Mouse (Mus musculus) limb, embryonic 14.5 days (tissue): ENCODE measurements at regions not wholly inside any gene's neighbourhood (a gene's known extent, or its start where the extent isn't known, plus 50 kb on each side); places are given as distances from the start of the nearest gene placed in this dataset.

Experiments used
- ATAC-seq: fragments of 200-750 bp; cut with Nextera tagmentation; 2 replicates; pipeline ENCODE4 v1.8.0; 2017; ENCODE audit warnings: low read depth, moderate number of reproducible peaks, moderate TSS enrichment; ENCODE audit not compliant: low FRiP score
- DNase-seq: peaks from one replicate; pipeline ENCODE4 v3.0.0-alpha.2; 2015; ENCODE audit warnings: low spot score
- H3K27ac ChIP-seq: fragments of 300-500 bp; sonication (generic); replicated peaks from 2 replicates; pipeline ENCODE4 v1.5.1; 2014; ENCODE audit warnings: low read depth, mild to moderate bottlenecking, low read length, moderate library complexity, mixed read lengths
- H3K27me3 ChIP-seq: fragments of 300-500 bp; sonication (generic); 2 replicates; pipeline ENCODE4 v1.6.1; 2014; ENCODE audit warnings: low read length, mixed read lengths; ENCODE audit not compliant: control insufficient read depth, insufficient read depth
- H3K36me3 ChIP-seq: fragments of 300-500 bp; sonication (generic); 2 replicates; pipeline ENCODE4 v1.6.1; 2014; ENCODE audit warnings: mild to moderate bottlenecking, low read length, moderate library complexity, mixed read lengths; ENCODE audit not compliant: control insufficient read depth, insufficient read depth
- H3K4me1 ChIP-seq: fragments of 300-500 bp; sonication (generic); 2 replicates; pipeline ENCODE4 v1.6.1; 2014; ENCODE audit warnings: antibody characterized with exemption, low read length, mixed read lengths; ENCODE audit not compliant: control insufficient read depth, insufficient read depth
- H3K4me2 ChIP-seq: fragments of 300-500 bp; sonication (generic); replicated peaks from 2 replicates; pipeline ENCODE4 v1.6.1; 2014; ENCODE audit warnings: low read depth, mild to moderate bottlenecking, low read length, moderate library complexity; ENCODE audit not compliant: severe bottlenecking
- H3K4me3 ChIP-seq: fragments of 300-500 bp; sonication (generic); replicated peaks from 2 replicates; pipeline ENCODE4 v1.5.1; 2014; ENCODE audit warnings: low read length
- H3K9ac ChIP-seq: fragments of 300-500 bp; sonication (generic); 2 replicates; pipeline ENCODE4 v1.6.1; 2014; ENCODE audit warnings: mild to moderate bottlenecking, low read depth, low read length, moderate library complexity; ENCODE audit not compliant: severe bottlenecking
- H3K9me3 ChIP-seq: fragments of 300-500 bp; sonication (generic); 2 replicates; pipeline ENCODE4 v1.6.1; 2016; ENCODE audit warnings: low read length; ENCODE audit not compliant: control insufficient read depth
- POLR2A ChIP-seq: fragments of 200-500 bp; IDR thresholded peaks from 2 replicates; pipeline ENCODE4 v1.8.0; 2012; ENCODE audit warnings: inconsistent platforms, mild to moderate bottlenecking, moderate library complexity, borderline replicate concordance; ENCODE audit not compliant: insufficient read depth, insufficient read length; ENCODE audit errors: extremely low read depth
- WGBS: fragments of 180-500 bp; shearing (Covaris S2); extraction: QIAGEN DNeasy Blood & Tissue Kit; methylation state at CpG from one replicate; pipeline ENCODE4 v1.1.7; 2014; 5-methylcytosine and 5-hydroxymethylcytosine counted together

- no peak overlapping the region for H3K9ac ChIP-seq
- no peaks in the 10 kb centered on the region for H3K36me3 ChIP-seq
- ATAC-seq = no peak
- no peak overlapping the region for H3K27ac ChIP-seq
- 53% methylated on average over 6 of the region's 6 CpGs for WGBS
- H3K4me2 ChIP-seq = no peak overlapping the region
- no peak for TF ChIP-seq POLR2A
- no peak for DNase-seq
- H3K9me3 ChIP-seq = no peaks in the 10 kb centered on the region
- H3K4me3 ChIP-seq = no peak overlapping the region
- no peaks in the 10 kb centered on the region for H3K4me1 ChIP-seq
- H3K27me3 ChIP-seq = no peaks in the 10 kb centered on the region
Measured at GRCm38 (mm10) chr1:76433481-76433941, 887.4 kb downstream of the Slc4a3 start.

- ATAC-seq = no peak
- H3K9me3 ChIP-seq = no peaks in the 10 kb centered on the region
- H3K9ac ChIP-seq = no peak overlapping the region
- no peak overlapping the region for H3K4me2 ChIP-seq
- H3K27ac ChIP-seq = no peak overlapping the region
- no peaks in the 10 kb centered on the region for H3K27me3 ChIP-seq
- 69% methylated on average over 10 of the region's 10 CpGs for WGBS
- no peak for TF ChIP-seq POLR2A
- H3K36me3 ChIP-seq = no peaks in the 10 kb centered on the region
- no peak overlapping the region for H3K4me3 ChIP-seq
- H3K4me1 ChIP-seq = no peaks in the 10 kb centered on the region
- DNase-seq = no peak
Measured at GRCm38 (mm10) chr1:76450539-76451214, 904.6 kb downstream of the Slc4a3 start.

GRCm38 (mm10) chr1:76453160-76453710 lies 907.2 kb downstream of the Slc4a3 start:
- Histone ChIP-seq H3K9me3 (no peaks in the 10 kb centered on the region), H3K27me3 (no peaks in the 10 kb centered on the region), H3K36me3 (no peaks in the 10 kb centered on the region), H3K4me1 (no peaks in the 10 kb centered on the region), H3K4me3 (no peak overlapping the region), H3K27ac (no peak overlapping the region), H3K9ac (no peak overlapping the region), H3K4me2 (no peak overlapping the region)
- DNase-seq = no peak
- TF ChIP-seq POLR2A = no peak
- ATAC-seq = no peak
- 81% methylated on average over 7 of the region's 7 CpGs for WGBS

GRCm38 (mm10) chr1:76466562-76466961 lies 920.5 kb downstream of the Slc4a3 start:
- no peak for ATAC-seq
- TF ChIP-seq POLR2A = no peak
- Histone ChIP-seq H3K4me3 (no peak overlapping the region), H3K9ac (no peak overlapping the region), H3K36me3 (no peaks in the 10 kb centered on the region), H3K27ac (no peak overlapping the region), H3K9me3 (no peaks in the 10 kb centered on the region), H3K27me3 (no peaks in the 10 kb centered on the region), H3K4me2 (no peak overlapping the region), H3K4me1 (no peaks in the 10 kb centered on the region)
- DNase-seq = no peak
- WGBS = 79% methylated on average over 2 of the region's 2 CpGs

GRCm38 (mm10) chr1:76484193-76484592 lies 938.1 kb downstream of the Slc4a3 start:
- H3K9ac ChIP-seq = no peak overlapping the region
- H3K4me2 ChIP-seq = no peak overlapping the region
- ATAC-seq (no peak), DNase-seq (no peak)
- no peak overlapping the region for H3K4me3 ChIP-seq
- no peaks in the 10 kb centered on the region for H3K9me3 ChIP-seq
- no peaks in the 10 kb centered on the region for H3K4me1 ChIP-seq
- no peaks in the 10 kb centered on the region for H3K27me3 ChIP-seq
- H3K36me3 ChIP-seq = no peaks in the 10 kb centered on the region
- no peak overlapping the region for H3K27ac ChIP-seq
- WGBS = 77% methylated on average over 4 of the region's 4 CpGs
- TF ChIP-seq POLR2A = no peak
